Mouse (Mus musculus): Measurements from ENCODE around the gene Pbrm1.

- no peak for TF ChIP-seq CTCF (IDR thresholded peaks at IDR 0.05; ENCODE audit: control insufficient read depth, insufficient read depth, insufficient replicate concordance, low read depth, low read length)
- no peak for TF ChIP-seq POLR2A (IDR thresholded peaks at IDR 0.05; ENCODE audit: control insufficient read depth, low read depth, low read length)
Observed at GRCm38 (mm10) chr14:31069086-31069733, 50.3 kb downstream of the Pbrm1 start.
